Mouse (Mus musculus): ENCODE measurements at regions not wholly inside any gene's neighbourhood (a gene's known extent, or its start where the extent isn't known, plus 50 kb on each side); places are given as distances from the start of the nearest gene placed in this dataset.

DNA sequence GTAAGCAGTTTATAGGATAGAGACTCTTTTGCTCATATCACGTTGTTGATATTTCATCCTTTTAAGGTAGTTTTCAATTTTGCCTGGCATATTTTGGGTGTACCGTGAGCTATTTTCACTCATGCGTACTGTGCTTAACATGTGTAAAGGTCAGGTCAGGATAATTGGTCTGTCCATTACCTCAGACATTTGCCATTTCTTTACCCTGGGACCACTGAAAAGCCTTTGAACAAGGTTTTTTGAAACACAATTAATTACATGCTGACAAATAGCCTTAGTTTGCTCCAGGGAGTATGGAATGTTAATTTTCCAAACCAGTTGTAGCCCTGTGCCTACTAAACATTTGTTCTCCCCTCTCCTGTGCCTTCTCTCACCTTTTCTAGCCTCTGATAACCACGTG lies 347.3 kb upstream of the Nrsn1 start:
- TF ChIP-seq MAFK (IDR thresholded peaks at IDR 0.05; ENCODE audit: insufficient read depth, low read depth, low read length) (no peak), CHD2 (IDR thresholded peaks at IDR 0.05; ENCODE audit: low read depth, low read length) (no peak), ZNF384 (IDR thresholded peaks at IDR 0.05; ENCODE audit: low read depth, low read length) (no peak), ZC3H11A (IDR thresholded peaks at IDR 0.05; ENCODE audit: borderline replicate concordance, low read depth, low read length) (no peak)
